Mouse (Mus musculus) C2C12 (cell line): ENCODE measurements at regions not wholly inside any gene's neighbourhood (a gene's known extent, or its start where the extent isn't known, plus 50 kb on each side); places are given as distances from the start of the nearest gene placed in this dataset.

ENCODE experiments used
- CTCF ChIP-seq: IDR thresholded peaks from one replicate; pipeline ENCODE4 v1.5.1; 2011; ENCODE audit not compliant: control insufficient read depth, insufficient read depth, insufficient read length
- MYOD1 ChIP-seq: IDR thresholded peaks from one replicate; pipeline ENCODE4 v1.6.1; 2011; ENCODE audit warnings: low read depth; ENCODE audit not compliant: control insufficient read depth, insufficient read length

- TF ChIP-seq CTCF (no peak), MYOD1 (no peak)
Measured at GRCm38 (mm10) chr10:57231117-57231516, 255.1 kb upstream of the Hsf2 start.
